Mouse (Mus musculus) lung, postnatal 10 days (tissue): Measurements from ENCODE around the gene Swap70.

ENCODE experiments used
- DNase-seq: peaks from one replicate; pipeline ENCODE4 v3.0.0; 2021

Swap70 gene

GRCm38 (mm10) chr7:110239590-110239989 lies 18.1 kb downstream of the Swap70 start:
- DNase-seq = no peak

DNA sequence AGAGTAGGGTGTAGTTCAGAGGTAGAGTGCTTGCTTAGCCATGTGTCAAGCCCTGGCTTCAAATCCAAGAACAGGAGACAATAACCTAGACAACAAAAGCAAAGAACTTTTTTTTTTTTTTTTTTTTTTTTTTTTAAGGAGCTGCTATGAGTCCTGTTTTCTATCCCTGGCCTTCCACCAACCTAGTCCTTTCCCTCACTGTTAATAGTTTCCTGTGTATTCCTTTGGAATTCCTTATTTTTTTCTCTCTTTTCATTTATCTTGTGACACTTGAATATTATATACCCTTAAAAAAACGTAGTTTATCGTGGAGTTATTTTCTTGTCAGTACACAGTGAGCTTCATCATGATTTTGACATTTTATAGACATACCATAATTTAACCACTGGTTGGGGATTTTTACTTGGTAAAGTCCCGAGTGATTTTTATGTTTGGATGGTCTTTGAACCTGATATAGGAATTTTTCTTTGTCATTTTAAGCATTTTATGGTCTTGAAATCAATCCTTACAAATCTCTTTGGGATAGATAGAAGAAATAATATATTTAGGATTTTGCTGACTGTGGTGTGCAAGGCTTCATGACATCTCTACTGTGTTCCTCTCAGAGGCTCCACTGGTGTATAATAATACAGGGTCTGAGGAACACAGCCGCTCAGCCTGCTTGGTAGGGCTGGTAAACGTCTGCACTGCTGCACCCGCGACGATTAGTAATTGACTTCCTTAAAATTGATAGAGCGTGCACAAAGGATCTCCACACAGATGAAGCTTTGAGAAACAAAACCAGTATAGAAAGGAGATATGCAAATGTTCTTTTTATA lies 20.2 kb downstream of the Swap70 start:
- DNase-seq = no peak

DNA sequence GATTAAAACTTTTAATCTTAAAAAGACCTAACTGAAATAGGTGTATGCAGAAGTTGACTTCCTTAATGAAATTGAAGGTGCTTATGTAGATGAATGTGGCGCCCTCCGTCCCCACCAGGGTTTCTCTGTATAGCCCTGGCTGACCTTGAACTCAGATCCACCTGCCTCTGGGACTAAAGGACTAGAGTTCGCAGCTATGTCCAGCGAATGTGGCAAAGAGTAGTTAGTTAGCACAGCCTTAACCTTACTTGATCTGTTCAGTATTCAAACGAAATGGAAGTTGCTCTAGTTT lies 20.7 kb downstream of the Swap70 start:
- no peak for DNase-seq

GRCm38 (mm10) chr7:110245128-110245527 lies 23.6 kb downstream of the Swap70 start:
- no peak for DNase-seq

DNA sequence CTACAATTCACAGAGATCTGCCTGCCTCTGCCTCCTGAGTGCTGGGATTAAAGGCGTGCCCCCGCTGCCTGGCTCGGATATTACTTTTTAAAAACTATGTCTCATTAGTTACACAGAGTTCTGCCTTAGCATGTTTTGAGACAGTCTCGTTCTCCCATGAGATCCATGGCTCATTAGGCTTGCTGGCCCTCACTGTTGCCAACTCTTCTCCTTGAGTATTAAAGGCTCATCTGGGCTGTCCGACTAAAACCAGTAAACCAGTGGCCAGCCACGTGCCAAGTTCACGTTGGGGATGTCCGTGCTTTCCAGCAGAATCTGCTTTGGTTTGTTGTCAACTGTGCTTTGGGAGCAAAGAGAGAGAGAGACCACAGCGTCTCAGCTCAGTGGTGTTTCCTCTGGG lies 25.0 kb downstream of the Swap70 start:
- DNase-seq = no peak

GRCm38 (mm10) chr7:110247801-110248200 lies 26.3 kb downstream of the Swap70 start:
- no peak for DNase-seq

- DNase-seq = no peak
Measured at GRCm38 (mm10) chr7:110248677-110249076, 27.2 kb downstream of the Swap70 start.

DNA sequence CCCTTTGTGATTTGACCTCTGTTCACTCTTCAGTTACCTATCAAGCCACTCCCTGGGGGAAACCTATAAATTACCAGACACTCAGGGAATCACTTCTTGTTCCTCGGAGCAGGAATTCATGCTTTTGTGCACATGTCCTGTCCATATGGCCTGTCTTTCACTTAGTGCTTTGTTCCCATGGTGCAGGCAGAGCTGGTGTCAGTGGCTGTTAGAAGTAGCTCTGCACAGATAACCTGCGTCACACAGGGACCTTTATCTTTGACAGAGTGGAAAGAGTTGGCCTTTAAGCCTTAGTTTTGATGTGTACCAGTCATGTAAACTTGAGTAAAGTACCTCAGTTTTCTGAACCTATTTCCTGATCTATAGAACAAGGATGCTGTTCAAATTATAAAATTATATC lies 32.4 kb downstream of the Swap70 start:
- DNase-seq = no peak

- no peak for DNase-seq
Measured at GRCm38 (mm10) chr7:110254395-110254794, 32.9 kb downstream of the Swap70 start.

- no peak for DNase-seq
Measured at GRCm38 (mm10) chr7:110257059-110257458, 35.5 kb downstream of the Swap70 start.

GRCm38 (mm10) chr7:110258196-110258950 lies 36.9 kb downstream of the Swap70 start:
- no peak for DNase-seq

GRCm38 (mm10) chr7:110259966-110260711 lies 38.6 kb downstream of the Swap70 start:
- DNase-seq = peak; percentile 81

DNA sequence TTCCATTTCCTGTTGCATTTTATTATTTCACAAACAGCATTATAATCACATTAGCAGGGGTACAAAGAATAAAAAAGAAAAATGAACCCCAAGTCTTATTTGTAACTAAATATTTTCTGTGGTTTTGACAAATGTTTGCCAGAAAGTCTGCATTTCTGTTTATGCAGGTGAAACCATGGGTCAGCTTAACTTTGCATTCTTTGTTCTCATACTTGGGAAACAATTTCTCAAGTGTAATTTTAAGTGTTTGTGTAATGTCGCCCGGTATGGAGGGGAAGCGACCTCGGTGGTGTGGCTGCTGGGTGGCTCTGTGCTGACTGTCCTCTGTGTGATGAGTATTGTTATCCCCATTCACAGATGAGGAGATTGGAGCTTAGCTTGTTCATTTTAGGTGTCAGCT lies 40.3 kb downstream of the Swap70 start:
- no peak for DNase-seq

DNA sequence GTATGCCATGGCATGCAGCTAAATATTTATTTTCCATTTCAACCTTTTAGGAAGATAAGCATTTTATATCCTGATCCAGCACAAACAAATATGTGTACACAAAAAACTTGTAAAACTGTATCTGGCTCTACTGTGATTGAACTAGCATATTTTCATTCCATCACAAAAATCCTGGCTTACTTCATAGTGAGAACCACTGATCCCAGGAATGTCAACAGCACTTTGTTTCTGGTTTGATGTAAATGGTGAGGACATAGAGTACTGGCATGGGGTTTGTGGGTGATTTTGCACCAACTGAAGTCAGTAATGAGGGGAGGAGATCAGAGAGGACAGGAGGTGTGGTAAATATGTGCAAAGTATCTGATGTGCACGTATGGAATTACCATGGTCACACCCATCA lies 41.1 kb downstream of the Swap70 start:
- DNase-seq = no peak

DNA sequence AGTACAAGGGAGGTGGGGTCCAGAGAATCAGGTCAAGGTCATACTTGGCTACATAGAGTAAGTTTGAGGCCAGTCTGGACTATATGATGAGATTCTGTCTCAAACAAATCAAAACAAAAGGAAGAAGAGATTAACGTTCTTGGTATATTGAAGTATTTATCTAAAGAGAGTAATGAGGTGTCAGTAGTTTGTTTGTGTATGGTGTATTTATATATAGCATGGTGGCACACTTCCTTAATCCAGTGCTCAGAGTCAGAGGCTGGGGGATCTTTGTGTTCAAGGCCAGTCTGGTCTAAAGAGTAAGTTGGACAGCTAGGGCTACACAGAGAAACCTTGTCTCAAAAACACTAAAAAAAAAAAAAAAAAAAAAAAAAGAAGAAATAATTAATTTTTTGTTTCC lies 42.0 kb downstream of the Swap70 start:
- DNase-seq = no peak

DNA sequence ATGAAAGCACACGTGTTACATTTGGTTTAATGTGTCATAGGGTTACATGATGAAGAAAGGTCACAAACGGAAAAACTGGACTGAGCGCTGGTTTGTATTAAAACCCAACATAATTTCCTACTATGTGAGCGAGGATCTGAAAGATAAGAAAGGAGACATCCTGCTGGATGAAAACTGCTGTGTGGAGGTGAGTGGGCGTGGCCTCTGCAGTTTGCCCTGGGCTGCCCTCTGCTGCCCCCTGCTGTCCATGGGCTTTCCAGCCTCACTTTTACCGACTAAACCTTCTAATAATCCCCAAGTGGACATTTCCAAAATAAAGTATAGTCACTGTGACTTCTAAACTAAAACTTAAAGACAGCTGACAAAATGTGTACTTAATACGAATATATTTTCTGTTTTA lies 44.3 kb downstream of the Swap70 start:
- DNase-seq = peak; percentile 94

DNA sequence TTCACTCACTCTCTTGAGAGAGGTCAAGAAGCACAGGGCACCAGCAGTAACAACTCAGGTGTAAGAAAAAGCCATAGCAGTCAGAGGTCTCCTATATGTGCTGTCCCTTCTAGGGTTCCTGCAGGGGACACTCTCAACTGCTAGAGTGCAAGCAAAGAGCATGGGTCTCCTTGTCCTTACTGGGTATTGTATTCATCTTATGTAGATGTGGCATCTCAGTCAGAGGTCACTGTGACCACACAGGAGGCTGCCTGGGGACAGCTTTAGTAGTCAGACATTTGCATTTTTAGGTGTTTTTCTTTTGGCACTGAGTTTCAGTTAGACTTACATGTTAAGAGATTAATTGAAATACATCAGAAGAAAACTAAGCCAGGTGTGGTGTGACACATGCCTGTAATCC lies 45.5 kb downstream of the Swap70 start:
- DNase-seq = no peak

DNA sequence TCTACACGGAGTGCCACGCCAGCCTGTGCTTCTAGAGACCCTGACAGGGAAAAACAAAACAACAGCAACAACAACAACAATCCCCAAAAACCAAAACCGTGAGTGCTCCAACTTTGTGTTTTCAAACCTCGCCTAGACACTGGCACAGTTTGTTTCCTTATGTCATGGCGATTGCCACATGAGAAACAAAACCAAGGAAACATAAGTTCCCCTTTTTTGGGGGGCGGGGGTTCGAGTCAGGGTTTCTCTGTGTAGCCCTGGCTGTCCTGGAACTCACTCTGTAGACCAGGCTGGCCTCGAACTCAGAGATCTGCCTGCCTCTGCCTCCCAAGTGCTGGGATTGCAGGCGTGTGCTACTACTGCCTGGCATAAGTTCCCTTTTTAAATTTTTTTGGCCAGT lies 46.5 kb downstream of the Swap70 start:
- no peak for DNase-seq

GRCm38 (mm10) chr7:110268511-110268910 lies 47.0 kb downstream of the Swap70 start:
- DNase-seq = no peak

GRCm38 (mm10) chr7:110269777-110270176 lies 48.3 kb downstream of the Swap70 start:
- DNase-seq = no peak

GRCm38 (mm10) chr7:110270455-110270854 lies 48.9 kb downstream of the Swap70 start:
- DNase-seq = no peak

GRCm38 (mm10) chr7:110271814-110272213 lies 50.3 kb downstream of the Swap70 start:
- DNase-seq = no peak

DNA sequence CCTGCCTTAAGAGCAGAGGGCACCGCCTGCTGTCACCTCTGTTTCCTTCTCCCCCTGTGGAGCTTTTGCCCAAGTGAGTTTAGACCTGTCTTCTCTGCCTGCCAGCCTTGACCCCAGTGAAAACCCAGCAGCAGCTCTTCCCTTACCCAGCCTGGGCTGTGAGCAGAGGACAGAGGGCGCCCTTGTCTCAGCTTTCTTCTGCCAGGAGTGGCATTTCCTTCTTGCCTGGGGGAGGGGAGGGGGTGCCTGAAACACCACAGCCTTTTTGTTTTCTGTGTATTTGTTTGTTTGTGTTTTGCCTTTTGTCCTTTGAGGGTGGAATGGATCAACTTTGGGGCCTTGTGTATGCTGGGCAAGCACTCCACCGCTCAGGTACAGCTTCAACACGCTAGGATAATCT lies 50.9 kb downstream of the Swap70 start:
- no peak for DNase-seq

GRCm38 (mm10) chr7:110277734-110278245 lies 56.3 kb downstream of the Swap70 start:
- DNase-seq = no peak
